Mouse (Mus musculus): ENCODE measurements around the gene Col6a4. TPM values are rescaled to one million over a fixed set of nuclear protein-coding genes. Genes with fewer than 3 reads are reported as not detected.

Gene Col6a4
- total RNA-seq, 2 experiments from 2014 or later = not detected

DNA sequence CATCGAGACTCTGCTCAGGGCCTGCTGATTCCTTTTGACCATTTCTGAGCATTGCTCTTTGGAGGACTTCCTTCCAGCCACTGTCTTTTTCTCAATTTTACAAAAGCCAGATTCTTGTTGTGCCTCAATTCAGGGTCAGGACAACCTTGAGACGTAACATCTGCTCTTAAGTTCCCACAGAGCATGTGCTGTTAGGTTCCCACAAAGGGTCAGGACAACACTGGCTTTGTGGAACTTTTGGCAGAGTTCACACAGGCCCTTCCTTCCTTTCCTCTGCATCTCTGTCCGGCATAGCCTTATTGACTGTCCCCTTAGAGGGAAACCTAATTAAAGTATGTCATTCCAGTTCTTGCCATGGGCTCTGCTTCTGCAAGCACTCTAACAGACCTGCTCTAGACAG, 18.6 kb downstream of the Col6a4 start:
- ATAC-seq (replicated peaks; ENCODE audit: poor library complexity, severe bottlenecking) = no peak

DNA sequence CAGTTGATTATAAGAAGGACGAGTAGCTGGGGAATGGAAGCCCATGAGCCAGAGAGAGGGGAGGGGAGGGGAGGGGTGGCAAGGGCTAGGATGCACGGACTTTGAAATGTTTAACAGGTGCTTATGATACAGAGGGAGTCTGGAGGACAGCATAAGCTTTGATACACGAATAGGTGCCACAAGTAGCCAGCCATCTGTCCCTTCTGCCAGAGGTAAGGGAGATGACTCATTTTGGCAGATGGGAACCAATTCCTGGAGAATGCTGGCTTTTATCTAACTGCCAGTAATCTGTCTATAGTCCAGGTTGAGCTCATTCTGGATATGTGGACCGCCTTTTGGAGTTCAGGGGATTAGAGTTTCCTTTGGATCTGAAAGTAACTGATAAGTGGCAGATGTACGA, 20.3 kb downstream of the Col6a4 start:
- ATAC-seq (replicated peaks; ENCODE audit: poor library complexity, severe bottlenecking) = no peak

DNA sequence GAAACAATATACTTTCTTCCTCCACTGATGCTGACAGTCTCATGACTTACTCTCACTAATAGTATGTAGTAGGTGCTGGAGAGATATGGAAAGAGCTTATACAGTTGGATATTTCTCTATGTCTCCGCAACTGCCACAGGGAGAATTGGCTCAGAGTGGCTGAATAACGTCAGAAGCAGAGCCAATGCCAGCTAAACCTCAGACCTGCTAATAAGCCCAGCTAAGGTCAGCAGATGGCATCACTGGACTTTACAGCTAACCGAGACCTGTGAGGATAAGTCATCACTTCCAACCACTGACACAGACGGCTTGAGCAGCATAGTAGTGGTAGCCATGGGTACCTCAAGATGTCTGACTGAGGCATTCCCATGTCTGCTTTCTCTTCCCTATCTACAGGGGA, 22.6 kb downstream of the Col6a4 start:
- no peak for ATAC-seq (replicated peaks; ENCODE audit: poor library complexity, severe bottlenecking)

GRCm38 (mm10) chr9:106071651-106072050, 24.9 kb downstream of the Col6a4 start:
- no peak for ATAC-seq (replicated peaks; ENCODE audit: poor library complexity, severe bottlenecking)

GRCm38 (mm10) chr9:106053446-106053845, 43.1 kb downstream of the Col6a4 start:
- ATAC-seq (replicated peaks; ENCODE audit: poor library complexity, severe bottlenecking) = no peak

GRCm38 (mm10) chr9:106043921-106044503, 52.6 kb downstream of the Col6a4 start:
- no peak for ATAC-seq (replicated peaks; ENCODE audit: poor library complexity, severe bottlenecking)

- ATAC-seq (replicated peaks; ENCODE audit: poor library complexity, severe bottlenecking) = no peak
Measured at GRCm38 (mm10) chr9:106039915-106040659, 56.5 kb downstream of the Col6a4 start.

DNA sequence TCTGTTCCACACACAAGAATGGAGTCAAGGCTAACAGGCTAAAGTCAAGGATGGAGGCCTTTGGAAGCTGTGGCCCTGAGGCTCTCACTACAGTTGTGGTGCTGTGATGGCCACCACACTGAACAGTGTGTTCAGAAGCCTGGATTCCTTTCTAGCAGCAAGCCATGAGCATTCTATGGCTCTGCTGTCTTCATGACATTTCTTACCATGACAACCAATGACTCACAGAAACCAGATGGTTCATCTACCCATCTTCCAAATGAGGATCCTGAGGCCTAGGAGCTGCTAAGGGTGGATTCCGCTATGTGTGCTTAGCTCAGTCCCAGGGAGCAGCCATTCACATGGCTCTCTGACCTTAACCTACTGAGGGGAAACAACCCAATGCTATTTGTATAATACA, 57.3 kb downstream of the Col6a4 start:
- no peak for ATAC-seq (replicated peaks; ENCODE audit: poor library complexity, severe bottlenecking)

DNA sequence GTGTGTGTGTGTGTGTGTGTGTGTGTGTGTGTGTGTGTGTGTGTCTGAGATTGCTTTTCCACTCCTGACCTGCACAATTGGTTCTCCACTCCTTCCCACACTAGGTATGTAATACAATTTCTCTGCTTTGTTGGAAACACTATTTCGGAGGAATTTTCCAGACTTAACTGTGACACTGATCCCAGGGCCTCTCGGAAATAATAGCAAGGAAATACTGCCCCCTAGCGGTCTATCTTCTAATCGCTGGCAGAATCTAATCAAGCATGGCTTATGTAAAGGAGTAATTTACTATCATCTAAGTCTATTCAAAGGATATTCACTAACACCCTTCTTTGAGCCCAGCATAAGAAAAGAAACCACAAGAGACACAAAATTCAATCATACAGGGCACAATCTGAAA, 57.7 kb downstream of the Col6a4 start:
- no peak for ATAC-seq (replicated peaks; ENCODE audit: poor library complexity, severe bottlenecking)

- no peak for ATAC-seq (replicated peaks; ENCODE audit: poor library complexity, severe bottlenecking)
Measured at GRCm38 (mm10) chr9:106015666-106016065, 80.9 kb downstream of the Col6a4 start.

DNA sequence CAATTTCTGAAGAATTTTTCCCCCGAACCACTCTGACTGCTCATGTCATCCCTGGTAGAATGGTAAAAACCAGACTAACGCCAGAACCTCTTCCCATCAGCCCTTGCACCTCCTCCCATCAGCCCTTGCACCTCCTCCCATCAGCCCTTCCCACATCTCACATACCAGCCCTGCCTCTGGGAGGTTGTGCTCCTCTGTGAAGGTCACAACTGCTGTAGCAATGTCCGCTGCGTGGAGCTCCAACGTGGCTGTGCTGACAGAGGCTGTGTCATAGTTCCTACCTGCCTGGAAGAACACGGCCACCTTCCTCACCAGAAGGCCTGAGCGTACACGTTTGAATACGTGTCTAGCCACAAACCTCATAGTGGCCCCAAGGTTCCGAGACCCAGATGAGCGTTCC, 83.4 kb downstream of the Col6a4 start:
- ATAC-seq (replicated peaks; ENCODE audit: poor library complexity, severe bottlenecking) = no peak

DNA sequence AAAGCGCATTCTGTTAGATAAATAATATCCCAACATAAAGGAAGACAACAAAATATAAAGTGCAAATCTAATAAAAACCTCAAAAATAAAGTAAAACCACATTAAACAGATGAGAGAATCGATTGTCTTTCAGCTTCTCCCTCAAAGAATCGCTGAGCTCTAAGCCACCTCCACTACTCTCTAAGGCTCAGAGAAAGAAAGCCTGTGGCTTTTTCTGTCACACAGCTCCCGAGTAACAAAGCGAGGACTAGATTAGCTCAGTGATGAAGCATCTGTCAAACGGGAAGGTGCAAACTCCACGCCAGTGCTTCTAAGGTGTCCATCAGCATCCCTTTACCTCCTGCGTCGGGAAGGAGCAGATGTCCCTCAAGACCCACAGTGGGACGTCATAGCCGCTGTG, 98.6 kb downstream of the Col6a4 start:
- no peak for ATAC-seq (replicated peaks; ENCODE audit: poor library complexity, severe bottlenecking)

GRCm38 (mm10) chr9:105992425-105992824, 104.2 kb downstream of the Col6a4 start:
- ATAC-seq (replicated peaks; ENCODE audit: poor library complexity, severe bottlenecking) = no peak

- no peak for ATAC-seq (replicated peaks; ENCODE audit: poor library complexity, severe bottlenecking)
Measured at GRCm38 (mm10) chr9:105990099-105990498, 106.5 kb downstream of the Col6a4 start.

DNA sequence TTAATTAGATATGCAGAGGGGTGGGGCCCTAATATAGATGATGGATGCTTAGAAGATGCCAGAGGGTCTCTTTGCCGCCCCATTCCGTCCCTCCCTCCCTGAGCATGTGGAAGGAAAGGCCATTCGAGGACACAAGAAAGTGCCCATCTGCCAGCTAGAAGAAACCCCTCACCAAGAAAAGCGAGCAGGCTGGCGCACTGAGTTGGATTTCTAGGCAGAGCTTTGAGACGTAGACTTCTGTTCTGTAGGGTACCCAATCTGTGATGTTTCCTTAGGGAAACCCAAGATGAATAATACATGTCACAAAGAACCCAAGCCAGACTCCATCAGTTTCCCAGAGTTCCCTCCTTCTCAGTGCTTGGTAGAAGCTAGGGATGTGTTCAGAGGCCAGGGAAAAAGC, 107.1 kb downstream of the Col6a4 start:
- no peak for ATAC-seq (replicated peaks; ENCODE audit: poor library complexity, severe bottlenecking)

DNA sequence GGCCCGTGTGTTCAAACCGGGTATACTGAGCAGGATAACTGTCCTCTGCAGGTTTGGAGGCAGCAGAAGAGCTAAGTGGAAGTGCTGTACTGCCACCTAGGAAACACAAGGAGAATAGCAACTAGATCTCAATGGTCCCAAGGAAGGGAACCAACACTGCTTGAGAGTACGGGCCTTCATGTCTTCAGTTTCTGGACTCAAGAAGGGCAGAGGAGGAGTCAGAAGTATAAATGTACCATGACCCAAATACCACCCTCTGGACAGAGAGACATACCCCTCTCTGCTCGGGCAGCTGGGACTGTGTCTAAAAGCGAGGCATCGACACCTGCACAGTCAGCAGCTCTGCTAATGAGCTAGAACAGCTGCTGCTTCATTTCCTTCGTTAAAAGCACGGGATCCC, 108.5 kb downstream of the Col6a4 start:
- peak; percentile 61 for ATAC-seq (replicated peaks; ENCODE audit: poor library complexity, severe bottlenecking)

DNA sequence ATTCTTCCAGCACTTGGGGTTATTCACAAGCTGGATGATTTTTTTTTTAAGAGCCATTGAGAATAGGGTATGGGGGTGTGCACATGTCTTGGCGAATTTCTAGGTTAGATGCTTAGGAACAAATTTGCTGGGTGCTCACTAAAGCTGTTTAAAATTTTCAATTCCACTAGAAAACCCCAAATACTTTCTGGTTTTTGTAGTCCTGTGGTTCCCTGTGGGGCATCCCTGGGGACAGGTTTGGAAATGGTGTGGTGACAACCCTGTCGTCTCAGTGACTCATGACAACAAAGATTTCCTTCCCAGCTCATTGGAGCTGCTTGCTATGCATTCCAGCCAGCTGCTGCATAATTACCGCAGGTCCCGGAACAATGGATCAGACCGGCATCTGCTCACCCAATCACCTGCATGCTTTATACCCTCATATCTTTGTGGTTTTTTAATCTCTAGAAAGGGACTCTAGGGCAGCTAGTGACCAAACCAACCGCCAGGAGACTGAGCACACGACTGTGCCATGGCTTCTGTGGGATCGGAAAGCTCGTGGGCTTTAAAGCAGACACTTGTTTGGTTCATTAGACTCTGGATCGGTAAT, 111.6 kb downstream of the Col6a4 start:
- ATAC-seq (replicated peaks; ENCODE audit: poor library complexity, severe bottlenecking) = no peak

GRCm38 (mm10) chr9:105978479-105978878, 118.1 kb downstream of the Col6a4 start:
- ATAC-seq (replicated peaks; ENCODE audit: poor library complexity, severe bottlenecking) = no peak

GRCm38 (mm10) chr9:105976871-105977270, 119.7 kb downstream of the Col6a4 start:
- no peak for ATAC-seq (replicated peaks; ENCODE audit: poor library complexity, severe bottlenecking)

GRCm38 (mm10) chr9:105976314-105976713, 120.3 kb downstream of the Col6a4 start:
- no peak for ATAC-seq (replicated peaks; ENCODE audit: poor library complexity, severe bottlenecking)

DNA sequence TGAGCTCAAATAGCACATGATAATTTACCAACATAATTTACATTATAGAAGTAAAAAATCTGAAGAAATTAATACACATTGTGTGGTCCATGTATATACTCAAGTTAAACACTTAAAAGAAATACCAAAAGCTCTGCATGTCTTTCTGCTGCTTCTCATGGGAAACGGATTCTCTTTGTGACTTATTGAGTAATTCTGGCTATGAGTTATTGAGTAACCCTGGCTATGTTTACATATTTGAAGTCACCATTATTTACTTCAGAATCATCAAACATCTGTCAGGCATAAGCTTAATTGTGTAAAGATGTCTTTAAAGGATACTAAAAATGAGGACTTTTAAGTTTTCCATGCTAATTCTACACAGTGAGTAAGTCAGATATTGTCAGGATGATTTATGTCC, 122.8 kb downstream of the Col6a4 start:
- ATAC-seq (replicated peaks; ENCODE audit: poor library complexity, severe bottlenecking) = no peak

DNA sequence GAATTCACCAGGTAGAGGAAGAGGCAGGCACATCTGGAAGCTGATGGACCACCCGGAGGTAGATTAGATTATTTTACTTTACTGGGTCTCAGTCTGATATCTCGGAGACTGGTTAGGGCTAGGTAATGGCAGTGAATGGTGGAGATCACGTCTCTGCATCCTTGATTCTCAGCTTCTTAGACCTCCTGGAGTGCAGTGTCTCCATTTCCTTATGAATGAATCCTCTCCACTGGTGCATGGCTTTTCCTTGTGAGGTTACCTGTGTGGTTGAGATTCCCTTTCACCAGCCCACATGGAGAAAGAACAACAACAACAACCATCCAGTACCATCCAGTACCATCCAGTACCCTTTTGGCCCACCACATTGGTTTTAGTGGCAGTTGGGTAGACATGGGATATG, 124.6 kb downstream of the Col6a4 start:
- ATAC-seq (replicated peaks; ENCODE audit: poor library complexity, severe bottlenecking) = no peak

All from granulocyte monocyte progenitor cell, adult 5-6 weeks (primary cell).